Mouse (Mus musculus): ENCODE data around the gene Ankrd42. TPM values are rescaled to one million over a fixed set of nuclear protein-coding genes. Genes with fewer than 3 reads are reported as not detected.
A peak's percentile ranks its signal among the peaks of the same experiment; 100 is the strongest.

The Ankrd42 gene
- total and polyA plus RNA-seq, 3 experiments, result 1.1 to 1.4 TPM; not detected in 1

DNA sequence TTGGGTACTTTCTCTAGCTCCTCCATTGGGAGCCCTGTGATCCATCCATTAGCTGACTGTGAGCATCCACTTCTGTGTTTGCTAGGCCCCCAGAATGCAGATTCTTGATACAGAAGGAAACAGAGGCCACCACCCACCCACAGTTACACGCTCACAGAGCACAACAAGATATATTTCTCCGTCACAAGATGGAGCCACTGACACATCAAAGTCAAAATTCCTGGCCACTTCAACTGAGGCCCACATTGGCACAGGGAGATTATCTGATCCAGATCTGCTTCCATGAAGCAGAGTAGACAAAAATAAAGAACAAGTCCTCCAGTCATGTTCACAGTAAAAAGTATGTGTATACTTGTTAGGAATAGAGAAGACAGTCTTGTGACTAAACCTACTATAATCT, 6.8 kb downstream of the Ankrd42 start:
- no peaks in the 10 kb centered on the region for H3K4me1 ChIP-seq (ENCODE audit: control insufficient read depth in 1 of 2, insufficient read depth in 2 of 2, low read length in 2 of 2)
- no peak for TF ChIP-seq CHD2 (IDR thresholded peaks at IDR 0.05; ENCODE audit: low read length)
- peak in 2 of 3 experiments; percentile 46 to 78; a peak in 4 of 6 replicates for TF ChIP-seq CTCF (IDR thresholded peaks at IDR 0.05 in 2 of 3, conservative IDR thresholded peaks at IDR 0.05 in 1 of 3; ENCODE audit: control insufficient read depth in 1 of 3, insufficient read depth in 1 of 3, low read depth in 2 of 3, low read length in 3 of 3, poor library complexity in 1 of 3, severe bottlenecking in 1 of 3)
- peak; percentile 48 for TF ChIP-seq GATA1 (IDR thresholded peaks at IDR 0.05; ENCODE audit: low read depth, low read length)
- TF ChIP-seq RAD21 (IDR thresholded peaks at IDR 0.05; ENCODE audit: low read depth, low read length), result peak; percentile 80
- no peak for TF ChIP-seq KAT2A (conservative IDR thresholded peaks at IDR 0.05; ENCODE audit: low read depth, low read length)
- peak; percentile 69 for TF ChIP-seq ZC3H11A (IDR thresholded peaks at IDR 0.05; ENCODE audit: low read depth, low read length)
- TF ChIP-seq SMC3 (IDR thresholded peaks at IDR 0.05; ENCODE audit: low read depth, low read length), result peak; percentile 80

GRCm38 (mm10) chr7:92624488-92624887, 12.5 kb downstream of the Ankrd42 start:
- DNase-seq (ENCODE audit: low read depth, low spot score), result no peak
- no peak for TF ChIP-seq HCFC1 (IDR thresholded peaks at IDR 0.05; ENCODE audit: low read depth, low read length)
- TF ChIP-seq ZKSCAN1 (IDR thresholded peaks at IDR 0.05; ENCODE audit: low read depth, low read length), result no peak
- no peak for TF ChIP-seq ZNF384 (IDR thresholded peaks at IDR 0.05; ENCODE audit: low read depth, low read length)
- no peak for TF ChIP-seq MAFK (IDR thresholded peaks at IDR 0.05; ENCODE audit: borderline replicate concordance, low read depth, low read length)
- no peak for TF ChIP-seq USF1 (IDR thresholded peaks at IDR 0.05; ENCODE audit: low read depth, low read length)
- TF ChIP-seq SIN3A (IDR thresholded peaks at IDR 0.05; ENCODE audit: low read length), result no peak
- TF ChIP-seq RAD21 (IDR thresholded peaks at IDR 0.05; ENCODE audit: low read depth, low read length), result peak; percentile 48
- no peak for TF ChIP-seq TCF12 (IDR thresholded peaks at IDR 0.05; ENCODE audit: low read depth, low read length)
- no peak for TF ChIP-seq MAX (IDR thresholded peaks at IDR 0.05; ENCODE audit: low read length)
- no peak for TF ChIP-seq TAL1 (IDR thresholded peaks at IDR 0.05; ENCODE audit: low read length)
- no peak for TF ChIP-seq JUND (IDR thresholded peaks at IDR 0.05; ENCODE audit: low read depth, low read length)
- TF ChIP-seq ZC3H11A (IDR thresholded peaks at IDR 0.05; ENCODE audit: low read depth, low read length), result peak; percentile 43
- peak; percentile 57 for TF ChIP-seq SMC3 (IDR thresholded peaks at IDR 0.05; ENCODE audit: low read depth, low read length)
- TF ChIP-seq BHLHE40 (IDR thresholded peaks at IDR 0.05; ENCODE audit: borderline replicate concordance, low read depth, low read length), result no peak
- TF ChIP-seq NELFE (IDR thresholded peaks at IDR 0.05; ENCODE audit: low read depth, low read length), result no peak
- TF ChIP-seq EP300 (IDR thresholded peaks at IDR 0.05; ENCODE audit: low read depth in 1 of 2, low read length in 2 of 2), result no peak
- no peak for TF ChIP-seq POLR2AphosphoS2 (IDR thresholded peaks at IDR 0.05; ENCODE audit: low read length)
- peak in 2 of 3 experiments; percentile 32 to 47; a peak in 5 of 6 replicates for TF ChIP-seq CTCF (IDR thresholded peaks at IDR 0.05 in 2 of 3, conservative IDR thresholded peaks at IDR 0.05 in 1 of 3; ENCODE audit: control insufficient read depth in 1 of 3, insufficient read depth in 1 of 3, low read depth in 2 of 3, low read length in 3 of 3, poor library complexity in 1 of 3, severe bottlenecking in 1 of 3)
- TF ChIP-seq CHD1 (IDR thresholded peaks at IDR 0.05; ENCODE audit: low read depth, low read length), result no peak
- no peak for TF ChIP-seq ETS1 (IDR thresholded peaks at IDR 0.05; ENCODE audit: low read depth, low read length)
- TF ChIP-seq RCOR1 (IDR thresholded peaks at IDR 0.05; ENCODE audit: low read depth, low read length), result no peak
- TF ChIP-seq KAT2A (conservative IDR thresholded peaks at IDR 0.05; ENCODE audit: low read depth, low read length), result no peak
- TF ChIP-seq MYB (IDR thresholded peaks at IDR 0.05; ENCODE audit: low read depth, low read length), result no peak
- no peak for TF ChIP-seq ELF1 (IDR thresholded peaks at IDR 0.05; ENCODE audit: low read depth, low read length)

More for the DNA sequence above, 6.8 kb downstream of the Ankrd42 start:
- H3K4me3 ChIP-seq (ENCODE audit: control insufficient read depth in 1 of 2, insufficient read depth in 1 of 2, low read depth in 2 of 2, low read length in 2 of 2), result peak overlapping the region in 1 of 2 experiments; percentile 15; a peak in 1 of 4 replicates
- H3K9me3 ChIP-seq (replicated peaks; ENCODE audit: insufficient read depth, low read length), result no peaks in the 10 kb centered on the region
- H3K79me2 ChIP-seq (ENCODE audit: control insufficient read depth, insufficient read depth, low read length, poor library complexity), result no peaks in the 10 kb centered on the region
- H3K27ac ChIP-seq (ENCODE audit: control insufficient read depth, low read depth, low read length), result no peak overlapping the region
- peaks cover 0 to 2% of the 10 kb centered on the region in 2 experiments; a peak in 2 of 4 replicates for H3K36me3 ChIP-seq (ENCODE audit: control insufficient read depth in 1 of 2, insufficient read depth in 2 of 2, low read length in 2 of 2)
- H3K9ac ChIP-seq (ENCODE audit: control insufficient read depth, low read depth, low read length, poor library complexity, severe bottlenecking), result no peak overlapping the region
- H3K27me3 ChIP-seq (ENCODE audit: control insufficient read depth in 1 of 2, insufficient read depth in 2 of 2, low read length in 2 of 2), result no peaks in the 10 kb centered on the region; a peak in 2 of 4 replicates
- peak; percentile 67 for DNase-seq (ENCODE audit: low read depth, low spot score)

More at GRCm38 (mm10) chr7:92624488-92624887, 12.5 kb downstream of the Ankrd42 start:
- Histone ChIP-seq H3K4me1 (ENCODE audit: control insufficient read depth in 1 of 2, insufficient read depth in 2 of 2, low read length in 2 of 2) (no peaks in the 10 kb centered on the region), H3K27me3 (ENCODE audit: control insufficient read depth in 1 of 2, insufficient read depth in 2 of 2, low read length in 2 of 2) (no peaks in the 10 kb centered on the region), H3K36me3 (ENCODE audit: control insufficient read depth in 1 of 2, insufficient read depth in 2 of 2, low read length in 2 of 2) (no peaks in the 10 kb centered on the region), H3K9me3 (replicated peaks; ENCODE audit: insufficient read depth, low read length) (no peaks in the 10 kb centered on the region), H3K79me2 (ENCODE audit: control insufficient read depth, insufficient read depth, low read length, poor library complexity) (no peaks in the 10 kb centered on the region), H3K4me3 (ENCODE audit: control insufficient read depth in 1 of 2, insufficient read depth in 1 of 2, low read depth in 2 of 2, low read length in 2 of 2) (no peak overlapping the region), H3K9ac (ENCODE audit: control insufficient read depth, low read depth, low read length, poor library complexity, severe bottlenecking) (no peak overlapping the region), H3K27ac (ENCODE audit: control insufficient read depth, low read depth, low read length) (no peak overlapping the region)

All from MEL (cell line).